Mouse (Mus musculus) Patski (cell line): ENCODE results near the gene Cd3e. TPM values are rescaled to one million over a fixed set of nuclear protein-coding genes. Genes with fewer than 3 reads are reported as not detected.
A peak's percentile ranks its signal among the peaks of the same experiment; 100 is the strongest.

Experiments used
- ATAC-seq: fragments of 100-300 bp; one replicate; pipeline ENCODE4 v1.8.0; 2021
- CTCF ChIA-PET: fragments of 350-600 bp; sonication (Branson Sonifier 250); formaldehyde crosslinking; loops from one replicate; lab custom pipeline; 2022; ENCODE audit warnings: inconsistent platforms; lab: Charles Lee
- POLR2A ChIA-PET: fragments of 350-600 bp; sonication (Branson Sonifier 250); formaldehyde crosslinking; loops from one replicate; lab custom pipeline; 2022; ENCODE audit warnings: antibody characterized with exemption, inconsistent platforms; lab: Charles Lee
- DNase-seq: peaks from one replicate; pipeline ENCODE4 v3.0.0-alpha.2; 2011; ENCODE audit warnings: low read depth, low spot score
- H3K27me3 ChIP-seq: fragments of 371-371 bp; one replicate; pipeline ENCODE4 v1.5.1; 2021
- CTCF ChIP-seq: fragments of 100-300 bp; IDR thresholded peaks from one replicate; pipeline ENCODE4 v1.5.1; 2021
- in situ Hi-C: fragments of 300-500 bp; cut with MboI; formaldehyde crosslinking; loops from 3 replicates; pipeline ENCODE4 v1.11.1; 2018; ENCODE audit warnings: low pct_unique_long_range_greater_than_20kb, mixed read lengths
- polyA plus RNA-seq: library from polyadenylated mRNA; unstranded; gene quantifications from one replicate; pipeline ENCODE4 v1.2.3, GENCODE M21; 2021

Cd3e gene
- polyA plus RNA-seq, result not detected

DNA sequence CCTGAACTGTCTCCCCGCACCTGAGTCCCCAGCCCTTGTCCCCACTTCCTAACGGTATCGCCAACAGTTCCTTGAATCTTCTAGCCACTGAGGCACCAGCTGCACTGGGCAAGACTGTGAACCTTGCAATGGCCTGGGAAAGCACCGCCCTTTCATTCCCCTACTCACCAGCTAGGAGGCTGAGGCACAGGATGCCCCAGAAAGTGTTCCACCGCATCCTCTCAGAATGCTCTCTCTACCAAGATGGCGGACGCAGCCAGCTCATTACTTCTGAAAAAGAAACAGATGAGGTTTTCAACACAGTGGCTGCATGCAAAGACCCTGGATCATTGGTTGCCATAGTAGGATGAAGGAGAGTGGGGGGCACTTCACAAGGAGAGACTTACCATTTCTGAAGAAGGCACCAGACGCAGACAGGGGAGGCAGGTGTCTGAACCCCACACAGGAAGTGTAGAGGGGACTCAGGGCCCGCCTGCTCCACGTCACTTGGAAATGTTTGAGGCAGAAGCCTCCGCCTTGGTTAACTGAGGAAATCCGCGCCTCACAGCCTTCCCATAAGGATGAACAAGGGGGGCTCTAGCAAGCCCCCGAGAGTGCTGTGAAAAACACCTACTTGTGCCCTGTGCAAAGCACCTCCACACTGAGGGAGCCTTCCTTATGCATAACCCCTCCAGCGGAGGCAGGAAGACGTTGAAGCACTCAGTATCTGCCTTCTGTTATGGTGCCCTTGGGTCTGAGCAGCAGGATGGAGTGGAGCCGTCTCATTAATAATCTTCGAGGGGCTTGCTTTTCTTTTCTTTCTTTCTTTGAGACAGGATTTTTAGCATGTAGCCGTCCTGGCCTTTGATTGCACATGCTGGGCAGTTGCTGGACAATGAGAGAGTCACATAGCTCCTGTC lies at the start of gene Cd3e:
TSS of gene Cd3e (minus strand) at position 448 of the 899 bp plus-strand sequence.
- ATAC-seq (no peak), DNase-seq (no peak)
- in situ Hi-C loops, result no loop called here
- CTCF ChIA-PET, result no interaction called here
- H3K27me3 ChIP-seq, result peaks cover 41% of the 10 kb centered on the region
- POLR2A ChIA-PET, result no interaction called here
- TF ChIP-seq CTCF, result no peak

DNA sequence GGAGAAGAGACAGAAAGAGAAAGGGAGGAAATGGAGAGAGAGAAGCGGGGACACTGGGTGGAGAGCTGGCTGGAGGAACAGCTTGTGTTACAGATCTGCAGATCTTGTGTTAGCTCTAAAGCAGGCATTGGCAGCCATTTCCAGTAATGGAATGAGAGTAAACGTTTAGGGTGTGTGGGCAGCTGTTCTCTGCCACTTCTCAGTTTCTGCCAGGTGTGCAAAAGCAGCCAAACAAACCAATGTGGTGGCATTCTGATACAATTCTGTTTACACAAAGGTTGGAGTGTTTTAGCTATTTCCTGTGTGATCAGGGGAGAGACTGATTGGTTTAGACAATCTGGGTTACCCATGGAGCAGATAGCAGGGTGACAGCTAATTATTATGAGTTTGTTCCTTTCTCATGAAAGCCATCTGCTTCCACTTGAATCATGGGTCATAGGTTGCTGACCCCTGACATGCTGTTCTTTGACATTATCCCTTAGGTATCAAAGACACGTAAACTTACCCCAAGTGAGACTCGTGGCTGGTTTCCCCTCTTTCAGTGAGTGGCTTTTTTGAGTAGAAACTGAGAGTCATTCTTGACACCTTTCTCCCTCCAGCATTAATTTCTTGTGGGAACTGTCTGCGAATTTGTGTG lies 49.0 kb upstream of the Cd3e start:
- no peak for ATAC-seq
- ChIA-PET POLR2A (no interaction called here), CTCF (interaction anchor here (1.0 kb wide), 1 partner anchor 10 kb away, joined by 3 read pairs; no protein-coding TSS in a partner anchor)
- peaks cover 20% of the 10 kb centered on the region for H3K27me3 ChIP-seq
- no peak for TF ChIP-seq CTCF
- in situ Hi-C loops, result no loop called here
- no peak for DNase-seq

DNA sequence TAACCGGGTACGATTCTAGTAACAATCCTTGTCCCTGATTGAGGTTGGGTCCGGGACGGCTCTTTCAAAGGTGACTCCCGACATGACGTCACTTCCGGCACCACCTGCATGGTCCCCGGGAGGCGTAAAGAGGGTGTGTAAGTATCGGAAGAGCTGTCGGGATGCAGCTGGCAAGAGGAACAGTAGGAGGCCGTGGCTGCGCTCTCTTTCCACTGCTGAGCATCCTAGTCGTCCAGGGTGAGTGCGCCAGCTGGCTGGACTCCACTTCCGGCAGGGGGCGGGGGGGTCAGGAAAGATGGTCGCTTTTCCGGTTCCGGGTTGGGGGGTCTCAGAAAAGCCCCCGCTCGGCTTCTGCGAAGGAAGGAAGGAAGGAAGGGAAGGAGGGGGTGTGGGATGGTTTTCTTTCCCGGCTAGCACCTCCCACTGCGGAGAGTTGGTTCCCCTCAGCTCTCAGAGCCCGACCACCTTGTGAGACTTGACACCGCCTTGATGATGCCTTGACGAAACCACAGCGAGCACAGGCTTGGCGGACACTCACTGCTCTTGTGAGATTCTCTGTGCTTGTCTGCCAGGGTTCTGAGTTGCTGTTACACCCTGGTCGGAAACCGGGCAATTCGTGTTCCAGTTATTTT lies 45.8 kb upstream of the Cd3e start, which contains the start of gene Mpzl3:
TSS of gene Mpzl3 (plus strand) at position 105 of the 632 bp plus-strand sequence.
- no peak for TF ChIP-seq CTCF

DNA sequence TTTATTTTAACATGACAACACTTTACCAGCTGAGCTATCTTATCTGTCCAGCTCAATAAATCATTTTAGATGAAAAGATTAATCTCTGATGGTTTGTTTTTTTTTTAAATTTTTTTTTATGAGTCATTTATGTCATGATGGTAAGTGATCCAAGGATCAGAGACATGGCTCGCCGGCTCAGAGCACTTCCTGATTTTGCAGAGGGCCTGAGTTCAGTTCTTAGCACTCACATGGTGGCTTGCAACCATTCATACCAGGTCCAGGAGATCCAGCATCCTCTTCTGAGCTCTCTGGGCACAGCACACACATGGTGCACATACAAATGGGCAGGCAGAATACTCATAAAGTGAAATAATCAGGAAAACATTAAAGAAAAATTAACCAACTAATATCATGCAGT lies 40.9 kb upstream of the Cd3e start:
- DNase-seq (no peak), ATAC-seq (no peak)
- peaks cover 58% of the 10 kb centered on the region for H3K27me3 ChIP-seq
- TF ChIP-seq CTCF, result no peak
- ChIA-PET CTCF (no interaction called here), POLR2A (no interaction called here)
- in situ Hi-C loops, result no loop called here

More for the DNA sequence above, 45.8 kb upstream of the Cd3e start, which contains the start of gene Mpzl3:
- DNase-seq, result peak; percentile 37
- in situ Hi-C loops, result no loop called here
- peak; percentile 60 for ATAC-seq
- ChIA-PET CTCF (no interaction called here), POLR2A (no interaction called here)
- H3K27me3 ChIP-seq, result peaks cover 40% of the 10 kb centered on the region

GRCm38 (mm10) chr9:45049731-45050130 lies 40.3 kb upstream of the Cd3e start:
- DNase-seq (no peak), ATAC-seq (no peak)
- POLR2A ChIA-PET, result no interaction called here
- H3K27me3 ChIP-seq, result peaks cover 64% of the 10 kb centered on the region
- TF ChIP-seq CTCF, result no peak
- CTCF ChIA-PET, result no interaction called here
- in situ Hi-C loops, result no loop called here

- ATAC-seq (no peak), DNase-seq (no peak)
- in situ Hi-C loops, result no loop called here
- POLR2A ChIA-PET, result no interaction called here
- CTCF ChIA-PET, result interaction anchor here (1.0 to 1.5 kb wide), 4 partner anchors 10 to 26 kb away, joined by 3 read pairs; no protein-coding TSS in a partner anchor
- peaks cover 57% of the 10 kb centered on the region for H3K27me3 ChIP-seq
- TF ChIP-seq CTCF, result peak; percentile 71
These were observed 39.1 kb upstream of the Cd3e start for GRCm38 (mm10) chr9:45048511-45048910.

- DNase-seq (no peak), ATAC-seq (no peak)
- POLR2A ChIA-PET, result no interaction called here
- TF ChIP-seq CTCF, result no peak
- in situ Hi-C loops, result no loop called here
- peaks cover 58% of the 10 kb centered on the region for H3K27me3 ChIP-seq
- CTCF ChIA-PET, result interaction anchor here (1.2 kb wide), 1 partner anchor 9 kb away, joined by 3 read pairs; no protein-coding TSS in a partner anchor
These were observed 37.5 kb upstream of the Cd3e start for GRCm38 (mm10) chr9:45046973-45047372.

- ChIA-PET CTCF (no interaction called here), POLR2A (no interaction called here)
- in situ Hi-C loops, result no loop called here
- no peak for ATAC-seq
- peaks cover 71% of the 10 kb centered on the region for H3K27me3 ChIP-seq
- TF ChIP-seq CTCF, result no peak
- DNase-seq, result no peak
These were observed 33.5 kb upstream of the Cd3e start for GRCm38 (mm10) chr9:45042947-45043346.

GRCm38 (mm10) chr9:45042056-45042720 lies 32.8 kb upstream of the Cd3e start:
- H3K27me3 ChIP-seq, result peaks cover 71% of the 10 kb centered on the region
- no peak for TF ChIP-seq CTCF
- POLR2A ChIA-PET, result no interaction called here
- in situ Hi-C loops, result no loop called here
- CTCF ChIA-PET, result no interaction called here
- no peak for DNase-seq
- no peak for ATAC-seq
